Mouse (Mus musculus) cerebellum, postnatal 14 days (tissue): ENCODE measurements around the gene Ctsz.

Experiments
- DNase-seq, 2 experiments: peaks; one replicate each; pipeline ENCODE4 v3.0.0; 2021; ENCODE audit warnings: mixed read lengths in 2 of 2

The Ctsz gene

DNA sequence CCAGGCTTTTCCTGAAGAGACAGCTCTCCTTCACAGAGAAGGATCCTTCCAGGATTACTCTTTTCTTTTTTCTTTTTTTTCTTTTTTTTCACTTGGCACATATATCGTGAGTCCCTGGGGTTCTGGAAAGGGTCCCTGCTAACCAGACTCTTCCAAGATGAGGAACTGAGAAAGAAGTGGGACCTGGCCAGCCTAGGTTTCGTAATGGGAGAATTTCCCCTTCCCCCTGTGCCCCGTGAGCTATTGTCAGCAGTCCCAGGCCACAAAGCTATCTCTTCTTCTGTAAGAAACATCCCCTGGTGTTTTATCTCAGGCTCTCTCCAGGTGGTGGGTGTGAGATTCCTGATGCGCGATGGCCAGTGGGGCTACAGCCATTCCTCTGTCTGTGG is 605 bp upstream of the Ctsz start:
- no peak for DNase-seq

DNA sequence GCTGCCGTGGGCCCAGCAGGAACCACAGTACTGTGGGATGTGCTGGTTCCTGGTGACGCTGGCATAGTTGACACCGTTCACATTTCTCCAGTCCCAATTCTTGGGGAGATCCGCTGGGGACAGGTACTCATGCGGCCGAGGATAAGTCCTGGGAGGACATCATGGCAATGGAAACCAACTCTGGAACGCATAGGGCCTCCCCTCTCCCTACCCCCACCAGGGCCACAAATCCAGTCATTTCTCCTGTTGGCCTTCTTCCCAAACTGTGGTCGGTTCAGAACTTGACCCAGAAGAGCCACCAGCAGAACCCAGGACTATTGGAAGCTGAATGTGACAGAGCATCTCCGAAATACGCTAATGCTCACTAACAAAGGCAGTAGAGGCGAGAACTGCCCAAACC is 658 bp downstream of the Ctsz start:
- no peak for DNase-seq

DNA sequence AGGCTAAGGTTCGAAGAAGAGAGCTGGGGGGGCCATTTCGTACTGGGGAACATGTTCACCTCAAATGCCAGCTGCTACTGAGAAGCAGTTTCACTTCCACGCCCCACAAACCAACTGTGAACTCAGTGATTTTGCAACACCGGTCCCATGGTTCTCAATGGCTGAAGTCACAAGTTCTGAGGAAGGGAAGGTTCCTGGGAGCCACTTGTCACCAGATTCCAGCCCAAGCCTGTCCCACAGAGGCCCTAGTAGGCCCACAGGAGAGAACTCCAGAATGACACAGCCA is 1.2 kb downstream of the Ctsz start:
- no peak for DNase-seq

DNA sequence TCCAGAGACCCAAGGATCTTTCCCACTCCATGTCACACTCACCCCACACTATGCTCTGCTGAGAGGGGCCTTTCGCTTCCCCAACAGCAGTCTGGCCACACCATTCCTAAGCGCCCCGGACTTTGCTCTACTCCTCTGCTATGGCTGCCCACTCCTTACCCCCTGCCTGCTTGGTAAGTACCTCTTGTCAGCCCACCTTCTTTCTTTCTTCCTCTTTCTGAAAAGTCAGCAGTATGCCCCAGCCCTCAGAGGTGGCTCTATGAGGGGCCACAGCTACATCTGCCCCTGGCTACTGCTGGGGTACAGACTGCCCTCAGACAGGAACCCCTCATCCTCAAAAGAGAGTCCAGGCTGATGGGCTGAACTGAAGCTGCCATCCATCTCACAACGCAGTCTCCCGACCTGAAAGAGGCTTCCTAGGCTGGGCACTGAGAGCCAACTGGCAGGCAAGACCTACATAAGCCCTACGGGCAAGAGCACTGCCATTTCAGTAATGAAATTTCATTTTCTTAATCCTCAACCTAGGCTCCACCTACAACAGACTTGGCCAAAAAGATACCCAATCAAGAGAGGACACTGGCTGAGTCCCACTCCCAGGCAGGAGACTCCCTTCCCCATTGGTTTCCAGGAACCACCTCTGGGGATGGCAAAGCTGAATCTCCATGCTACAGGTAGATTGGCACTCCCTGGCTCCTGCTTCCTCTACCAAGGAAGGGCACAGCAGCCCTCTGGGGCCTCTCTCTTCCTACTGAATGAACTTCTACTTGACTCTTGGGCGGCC is 1.7 kb downstream of the Ctsz start:
- DNase-seq = no peak

DNA sequence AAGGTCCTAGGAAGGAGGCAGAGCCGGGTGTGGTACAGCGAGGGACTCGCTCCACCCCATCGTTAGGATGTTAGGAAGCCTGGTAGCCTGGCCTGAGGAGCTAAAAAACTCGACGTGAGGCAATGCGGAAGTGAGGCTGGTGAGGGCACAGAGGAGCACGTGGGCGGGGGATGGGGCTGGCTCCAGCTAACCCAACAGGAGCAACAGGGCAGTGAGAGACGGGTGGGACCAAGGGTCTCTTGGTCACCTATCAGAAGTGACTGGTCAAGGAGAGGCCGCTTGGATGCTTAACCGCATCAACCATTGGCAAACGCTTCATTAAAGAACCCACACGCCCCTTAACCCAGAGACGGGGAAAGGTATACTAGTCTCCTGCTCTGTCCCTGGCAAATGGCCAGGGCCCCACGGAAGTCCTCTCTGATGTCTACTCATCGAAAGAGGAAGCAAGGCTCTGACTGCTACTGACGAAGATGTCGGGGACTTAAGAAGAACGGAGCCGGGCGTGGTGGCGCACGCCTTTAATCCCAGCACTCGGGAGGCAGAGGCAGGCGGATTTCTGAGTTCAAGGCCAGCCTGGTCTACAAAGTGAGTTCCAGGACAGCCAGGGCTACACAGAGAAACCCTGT is 2.6 kb downstream of the Ctsz start:
- DNase-seq = no peak

DNA sequence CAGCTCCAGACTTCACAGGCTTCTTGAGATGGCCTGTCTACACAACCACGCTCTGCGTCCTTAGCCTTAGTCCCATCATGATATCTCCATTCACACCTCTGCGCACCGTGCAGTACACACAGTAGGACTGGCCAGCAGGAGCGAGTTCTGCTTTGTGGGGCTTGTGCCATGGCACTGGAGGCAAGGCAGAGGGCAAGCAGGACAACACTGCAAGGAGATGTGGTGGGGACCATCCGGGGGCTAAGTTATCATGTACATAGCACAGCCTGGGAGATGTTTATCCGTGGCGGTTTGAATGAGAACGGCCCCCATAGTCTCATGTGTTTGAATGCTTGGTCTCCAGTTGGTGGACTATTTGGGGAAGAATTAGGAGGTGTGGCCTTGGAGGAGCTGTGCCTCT is 3.9 kb downstream of the Ctsz start:
- no peak for DNase-seq

DNA sequence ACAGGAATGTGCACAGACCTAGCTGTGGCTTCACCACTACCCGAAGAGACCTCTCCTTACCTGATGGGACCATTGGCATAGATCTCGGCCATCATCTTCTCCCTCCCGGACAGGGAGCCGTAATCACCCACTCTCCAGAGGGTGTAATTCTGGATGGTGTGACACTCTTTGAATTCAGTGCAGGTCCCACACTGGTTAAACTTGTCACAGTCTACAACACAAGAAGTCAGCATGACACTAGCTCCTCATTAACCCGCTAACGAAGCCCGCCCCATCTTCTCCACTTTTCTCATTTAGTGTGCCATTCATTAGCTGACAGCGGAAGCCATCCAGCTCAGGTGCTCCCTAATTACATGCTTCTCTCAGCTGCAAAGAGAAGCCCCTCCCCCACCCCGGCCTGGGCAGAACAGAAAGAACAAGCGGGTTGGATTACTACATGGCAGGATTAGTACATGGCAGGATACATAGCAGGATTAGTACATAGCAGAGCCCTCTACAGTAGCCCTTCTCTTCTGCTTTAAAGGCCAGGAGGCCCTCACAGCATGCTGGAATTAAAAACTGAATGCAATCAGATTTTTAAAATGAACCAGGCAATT is 9.7 kb downstream of the Ctsz start:
- no peak for DNase-seq

DNA sequence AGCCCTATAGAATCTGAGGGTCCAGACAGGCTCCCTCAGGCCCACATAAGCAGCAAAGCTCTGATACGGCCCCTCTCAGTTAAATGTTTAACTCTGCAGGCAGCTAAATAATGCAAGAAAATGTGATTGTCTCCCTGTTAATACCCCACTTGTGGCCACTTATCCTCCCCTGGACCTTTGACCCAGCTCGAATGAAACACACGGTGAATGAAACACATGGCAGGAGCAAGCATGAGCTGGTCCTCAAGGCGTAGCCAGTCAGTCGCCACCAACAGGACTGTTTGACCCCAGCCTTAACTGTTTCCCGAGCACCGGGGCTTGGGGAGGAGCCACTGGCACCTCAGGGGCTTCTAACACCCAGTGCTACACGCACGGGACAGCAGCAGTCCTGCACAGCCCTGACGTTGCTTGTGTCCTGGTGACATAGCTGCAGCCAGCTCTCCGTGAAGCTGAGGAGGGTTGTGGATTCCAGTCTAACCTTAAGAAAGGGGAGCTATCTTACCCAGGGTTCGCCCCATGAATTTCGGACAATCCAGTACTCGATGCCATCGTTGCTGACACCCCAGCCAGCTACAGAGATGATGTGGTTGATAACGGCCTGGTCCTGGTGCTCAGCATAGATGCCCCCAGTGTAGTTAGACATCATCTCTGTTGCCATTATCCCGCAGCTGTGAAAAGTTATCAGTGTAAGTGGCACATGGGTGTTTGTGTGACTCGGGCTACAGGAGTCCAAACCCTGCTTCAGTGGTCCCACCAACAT is 10.6 kb downstream of the Ctsz start:
- DNase-seq = no peak

DNA sequence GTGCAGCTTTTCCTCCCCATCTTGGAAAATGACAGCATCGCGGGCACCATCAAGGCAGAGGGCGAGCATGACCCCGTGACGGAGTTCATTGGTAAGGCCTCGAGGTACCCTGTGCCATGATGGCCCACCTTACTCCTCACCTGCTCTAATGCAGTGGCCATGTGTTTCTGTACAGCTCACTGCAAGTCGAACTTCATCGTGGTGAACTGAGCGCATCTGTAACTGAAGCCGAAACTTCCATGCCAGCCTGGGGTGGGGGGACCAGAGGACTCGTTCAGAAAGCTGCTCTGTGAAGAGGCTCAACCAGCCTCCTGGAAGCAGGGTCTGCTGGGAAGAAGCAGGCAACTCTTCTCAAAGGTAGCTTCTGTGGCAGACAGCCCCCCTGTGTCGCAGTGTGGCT is 12.0 kb downstream of the Ctsz start:
- no peak for DNase-seq

DNA sequence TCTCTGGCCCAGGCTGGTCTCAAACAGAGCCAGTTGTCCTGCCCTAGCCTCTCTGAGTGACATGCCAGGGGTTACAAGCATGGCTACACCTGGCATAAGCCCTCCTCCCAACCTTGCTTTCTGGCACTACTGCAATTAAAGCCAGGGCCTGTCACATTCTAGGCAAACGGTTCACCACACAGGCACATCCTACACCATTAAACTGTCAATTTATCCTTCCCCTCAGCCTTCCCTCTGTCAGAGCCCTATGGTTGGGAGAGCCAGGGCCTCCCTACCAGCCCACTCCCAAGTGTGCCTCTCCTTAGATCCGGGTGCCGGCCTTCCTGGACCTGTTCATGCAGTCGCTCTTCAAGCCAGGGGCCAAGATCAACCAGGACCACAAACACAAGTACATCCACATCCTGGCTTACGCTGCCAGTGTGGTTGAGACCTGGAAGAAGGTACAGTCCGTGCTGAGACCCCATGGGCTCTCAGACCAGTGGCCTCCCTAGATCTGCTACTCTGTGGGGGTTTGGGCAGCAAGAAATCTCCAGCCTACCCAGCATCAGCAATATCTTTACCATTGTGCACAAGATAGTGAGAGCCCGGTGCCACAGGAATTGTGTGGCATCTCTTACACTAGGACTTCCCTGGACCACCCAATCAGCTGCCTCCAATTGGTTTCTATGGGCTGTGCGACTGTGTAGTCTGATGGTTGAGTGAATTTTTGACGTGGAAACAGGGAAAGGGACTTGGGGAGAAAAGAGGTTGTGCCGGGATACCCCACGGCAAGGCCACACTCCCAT is 14.3 kb downstream of the Ctsz start:
- DNase-seq = no peak

DNA sequence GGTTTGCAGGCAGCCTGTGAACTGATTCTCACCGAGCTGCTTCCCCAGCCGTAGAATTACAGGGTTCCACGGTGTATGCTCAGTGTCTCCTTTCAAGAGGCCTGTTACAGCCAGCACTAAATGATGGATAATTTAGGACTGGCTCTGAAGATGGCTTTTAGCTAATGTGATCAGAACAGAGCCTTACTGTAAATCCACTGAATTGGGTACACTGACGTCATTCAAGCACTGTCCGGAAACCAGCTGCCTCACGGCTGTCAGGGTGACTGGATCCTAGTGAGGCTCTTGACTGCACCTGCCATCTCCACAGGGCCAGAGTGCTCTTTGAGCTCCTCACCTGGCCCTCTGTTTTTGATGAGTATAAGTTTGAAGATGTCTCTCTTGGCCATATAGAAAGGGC is 17.7 kb downstream of the Ctsz start:
- DNase-seq = no peak

DNA sequence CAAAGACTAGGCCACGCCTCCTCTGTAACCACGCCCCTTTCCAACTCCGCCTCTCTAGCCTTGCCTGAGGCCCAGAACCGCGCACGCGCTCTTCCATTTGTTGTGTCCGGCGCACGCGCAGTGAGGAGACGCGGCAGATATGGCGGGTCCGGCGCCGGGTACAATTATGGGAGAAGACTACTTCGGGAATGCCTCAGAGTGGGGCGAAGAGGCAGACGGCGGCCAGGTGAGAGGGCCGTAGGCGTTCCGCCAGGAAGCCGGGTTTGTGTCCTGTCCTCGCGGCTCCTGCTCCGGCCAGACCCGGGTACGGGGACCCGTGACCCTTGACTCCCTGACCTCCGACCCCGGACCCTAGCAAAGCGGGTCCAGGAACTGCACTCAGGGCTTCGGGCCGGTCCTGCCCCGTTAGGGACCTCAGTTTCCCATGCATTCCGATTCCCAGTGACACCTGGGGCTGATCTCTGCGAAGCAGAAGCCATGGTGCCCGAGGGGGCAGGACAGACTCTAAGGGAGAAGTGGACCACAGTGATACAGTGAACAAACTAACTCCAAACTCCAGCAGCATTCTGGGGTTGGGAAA is 23.0 kb downstream of the Ctsz start, which contains the start of gene Nelfcd:
TSS of gene Nelfcd (plus strand) at position 74 of the 580 bp plus-strand sequence.
- peak; percentile 94 to 96 for DNase-seq

DNA sequence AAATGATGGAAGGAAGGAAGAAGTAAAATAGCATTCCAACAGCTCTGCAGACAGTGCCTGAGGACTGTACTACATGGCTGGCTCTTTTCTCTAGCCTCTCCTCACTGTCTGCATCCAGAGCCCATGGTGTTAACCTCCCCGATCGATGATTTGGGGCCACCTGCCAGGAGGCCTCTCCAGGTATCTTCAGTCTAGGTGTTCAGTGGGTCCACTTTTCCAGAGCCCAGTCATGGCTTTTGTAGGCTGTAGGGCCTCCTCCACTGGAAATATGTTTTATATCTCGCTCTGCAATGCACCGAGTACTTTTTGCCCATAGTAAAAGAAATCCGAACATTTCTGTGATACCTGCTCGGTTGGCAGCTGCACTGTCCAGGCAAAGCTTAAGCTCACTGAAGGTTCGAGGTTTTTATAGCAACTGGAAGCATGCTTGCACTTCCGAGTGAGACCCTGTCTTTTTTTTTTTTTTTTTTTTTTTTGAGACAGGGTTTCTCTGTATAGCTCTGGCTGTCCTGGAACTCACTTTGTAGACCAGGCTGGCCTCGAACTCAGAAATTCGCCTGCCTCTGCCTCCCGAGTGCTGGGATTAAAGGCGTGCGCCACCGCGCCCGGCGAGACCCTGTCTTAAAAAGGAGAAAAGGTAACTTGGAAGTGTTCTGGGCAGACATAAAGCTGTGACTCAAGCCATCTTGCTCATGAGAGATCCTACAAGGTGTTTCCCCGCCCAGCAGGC is 23.7 kb downstream of the Ctsz start:
- no peak for DNase-seq

DNA sequence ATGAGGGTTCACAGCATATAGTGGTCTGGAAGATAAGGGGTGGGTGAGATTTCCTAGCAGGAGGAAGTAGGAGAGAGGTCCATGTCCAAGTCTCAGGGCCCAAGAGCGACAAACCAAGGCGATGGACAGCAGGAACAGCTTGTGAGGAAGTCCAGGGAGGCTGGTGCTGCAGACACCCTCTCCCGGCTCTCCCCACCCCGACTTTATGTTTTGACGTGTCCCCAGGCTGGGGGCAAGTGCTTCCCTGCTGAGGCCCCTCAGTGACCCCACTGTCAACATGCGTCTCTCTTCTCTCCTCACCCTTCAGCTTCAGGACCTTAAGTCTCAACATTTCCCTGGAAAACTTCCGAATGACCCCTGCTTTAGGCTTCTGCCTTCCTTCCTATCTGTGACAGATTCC is 25.7 kb downstream of the Ctsz start:
- DNase-seq = no peak

DNA sequence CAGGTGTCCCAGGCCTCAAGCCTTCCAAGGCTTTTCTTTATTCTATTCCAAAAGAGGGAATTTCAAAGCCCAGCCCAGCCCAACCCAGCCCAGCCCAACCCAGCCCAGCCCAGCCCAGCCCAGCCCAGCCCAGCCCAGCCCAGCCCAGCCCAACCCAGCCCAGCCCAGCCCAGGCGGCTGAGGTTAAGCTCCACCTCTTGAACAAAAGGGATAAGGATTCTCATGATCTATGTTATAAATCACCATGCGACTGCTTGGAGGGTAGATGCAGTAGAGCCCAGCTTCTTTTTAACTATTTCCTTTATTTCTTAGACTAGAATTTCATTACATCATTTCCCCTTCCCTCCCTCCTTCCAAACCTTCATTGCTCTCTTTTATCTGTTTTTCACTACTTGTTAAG is 28.6 kb downstream of the Ctsz start:
- no peak for DNase-seq

DNA sequence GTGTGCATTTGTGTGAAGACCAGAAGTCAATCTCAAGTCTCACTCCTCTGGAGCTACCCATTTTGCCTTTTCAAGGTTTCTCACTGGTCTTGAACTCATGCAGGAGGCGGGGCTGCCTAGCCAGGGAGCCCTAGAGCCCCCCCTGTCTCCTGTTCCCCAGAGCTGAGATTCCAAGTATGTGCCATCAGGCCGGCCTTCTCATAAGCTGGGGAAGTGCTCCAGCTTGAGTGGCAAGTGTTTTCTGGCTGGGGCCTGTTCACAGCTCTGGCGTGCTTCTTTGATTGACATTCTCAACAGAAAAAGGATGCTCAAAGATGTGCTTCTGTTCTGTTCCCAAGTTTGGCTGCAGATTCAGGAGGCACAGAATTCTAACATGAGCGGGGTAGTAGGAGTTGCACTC is 38.4 kb downstream of the Ctsz start:
- DNase-seq = no peak

DNA sequence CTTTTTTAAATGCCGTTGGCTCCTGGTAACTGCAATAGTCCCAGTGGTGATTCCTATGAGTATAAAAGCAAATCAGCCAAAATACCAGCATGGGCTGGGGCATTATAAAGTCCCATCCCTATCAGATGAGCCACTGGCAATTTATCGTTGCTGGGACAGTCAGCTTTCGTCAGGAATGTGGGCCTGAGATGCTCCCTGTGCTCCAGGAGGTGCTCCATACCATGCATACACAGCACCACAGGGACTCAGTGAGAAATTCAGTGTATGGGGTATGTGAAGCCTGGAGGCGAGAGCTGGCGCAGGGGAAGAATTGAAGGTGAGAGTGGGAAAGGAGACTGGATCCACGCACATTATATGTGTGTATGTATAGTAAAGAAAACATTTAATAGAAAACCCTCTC is 41.0 kb downstream of the Ctsz start:
- DNase-seq = no peak

DNA sequence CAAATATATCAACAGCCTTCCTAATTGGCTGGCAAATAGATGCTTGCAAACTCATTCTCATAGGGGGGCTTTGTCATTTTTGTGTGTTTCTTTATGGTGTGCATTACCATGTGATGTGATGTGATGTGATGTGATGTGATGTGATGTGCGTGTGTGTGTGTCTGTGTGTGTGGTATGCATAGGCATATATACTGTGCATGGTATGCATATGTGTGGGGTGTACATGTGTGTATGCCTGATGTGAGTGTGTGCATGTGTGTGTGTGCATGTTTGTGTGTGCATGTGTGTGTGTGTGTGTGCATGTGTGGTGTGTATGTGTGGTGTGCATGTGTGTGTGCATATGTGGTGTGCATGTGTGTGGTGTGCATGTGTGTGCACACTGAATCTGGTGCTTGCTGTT is 41.8 kb downstream of the Ctsz start:
- no peak for DNase-seq

DNA sequence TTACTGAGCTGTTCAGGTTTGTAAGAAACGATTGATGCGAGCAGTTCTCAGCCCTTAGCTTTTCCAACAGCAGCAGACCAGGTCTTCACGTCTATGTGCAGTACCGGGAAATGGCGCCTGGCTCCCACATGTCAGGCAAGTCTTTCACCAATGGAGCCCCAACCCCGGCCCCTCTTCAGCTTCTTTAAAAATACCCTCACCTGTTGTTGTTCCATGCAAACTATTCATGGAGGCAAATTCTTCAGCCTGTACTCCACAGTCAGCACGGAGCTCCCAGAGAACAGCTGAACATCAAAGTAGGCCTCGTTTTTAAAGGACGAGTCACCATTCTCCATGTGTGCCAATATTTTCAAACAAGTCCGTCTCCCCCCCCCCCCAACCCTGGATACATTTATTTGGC is 42.2 kb downstream of the Ctsz start:
- DNase-seq = no peak

DNA sequence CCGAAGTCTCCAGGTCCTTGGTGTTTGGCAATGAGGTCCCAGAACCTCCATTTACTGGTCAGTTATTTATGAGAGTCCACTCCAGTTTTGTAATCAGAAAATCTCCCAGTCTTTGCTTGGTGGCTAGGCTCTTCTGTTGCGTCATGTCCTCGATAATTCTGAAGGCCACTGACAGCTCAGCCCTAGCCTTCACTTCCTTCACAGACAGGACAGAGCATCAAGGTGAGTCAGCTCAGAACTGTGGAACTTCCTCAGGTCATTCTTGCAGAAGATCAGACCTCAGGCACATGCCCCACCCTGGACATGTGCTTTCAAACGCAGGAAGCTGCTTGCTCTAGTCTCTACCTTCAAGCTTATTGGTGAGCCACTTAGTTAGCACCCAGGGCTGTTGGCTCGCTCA is 45.5 kb downstream of the Ctsz start:
- DNase-seq = no peak

DNA sequence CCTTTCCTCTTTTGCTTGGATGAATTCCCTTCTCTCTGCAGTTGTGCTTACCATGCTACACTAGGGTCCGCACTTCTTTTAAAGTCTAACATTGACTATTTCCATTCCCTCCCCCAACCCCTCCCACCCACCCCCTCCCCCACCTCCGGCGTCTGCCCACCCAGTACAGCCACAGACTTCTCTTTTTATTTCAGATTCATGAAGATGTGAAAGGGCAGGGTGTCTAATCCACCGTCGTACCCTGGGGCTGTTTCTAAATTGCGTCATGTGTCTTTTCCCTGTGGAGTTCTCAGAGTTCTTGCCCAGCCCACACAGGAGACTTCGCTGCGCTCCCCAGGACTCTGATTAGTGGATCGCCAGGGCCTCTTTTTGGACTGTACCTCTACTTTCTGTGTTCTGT is 46.3 kb downstream of the Ctsz start:
- DNase-seq = no peak

DNA sequence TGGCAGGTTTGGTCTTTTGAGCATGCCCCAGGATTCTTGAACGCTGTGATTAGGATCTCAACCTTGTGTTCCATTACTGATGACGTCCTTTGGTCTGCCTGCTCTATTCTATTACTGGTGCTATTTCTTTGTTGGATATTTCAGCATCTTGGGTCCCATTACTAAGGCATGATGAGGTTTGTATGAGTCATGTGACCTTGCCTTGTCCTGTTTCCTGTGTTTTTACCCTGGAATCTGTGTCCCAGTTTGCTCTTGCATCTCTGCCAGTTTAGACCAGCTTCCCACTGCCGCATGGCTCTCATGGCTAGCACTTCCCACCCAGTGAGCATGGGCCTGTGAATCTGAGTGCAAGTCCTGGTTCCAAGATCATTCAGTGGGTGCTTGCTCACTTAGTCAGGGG is 46.9 kb downstream of the Ctsz start:
- DNase-seq = no peak
